Mouse (Mus musculus) embryo, embryonic 11 days (tissue): ENCODE results near the gene Pla2g7.
A peak's percentile ranks its signal among the peaks of the same experiment; 100 is the strongest.

Experiments used
- DNase-seq: peaks from one replicate; pipeline ENCODE4 v3.0.0-alpha.2; 2015

The Pla2g7 gene

DNA sequence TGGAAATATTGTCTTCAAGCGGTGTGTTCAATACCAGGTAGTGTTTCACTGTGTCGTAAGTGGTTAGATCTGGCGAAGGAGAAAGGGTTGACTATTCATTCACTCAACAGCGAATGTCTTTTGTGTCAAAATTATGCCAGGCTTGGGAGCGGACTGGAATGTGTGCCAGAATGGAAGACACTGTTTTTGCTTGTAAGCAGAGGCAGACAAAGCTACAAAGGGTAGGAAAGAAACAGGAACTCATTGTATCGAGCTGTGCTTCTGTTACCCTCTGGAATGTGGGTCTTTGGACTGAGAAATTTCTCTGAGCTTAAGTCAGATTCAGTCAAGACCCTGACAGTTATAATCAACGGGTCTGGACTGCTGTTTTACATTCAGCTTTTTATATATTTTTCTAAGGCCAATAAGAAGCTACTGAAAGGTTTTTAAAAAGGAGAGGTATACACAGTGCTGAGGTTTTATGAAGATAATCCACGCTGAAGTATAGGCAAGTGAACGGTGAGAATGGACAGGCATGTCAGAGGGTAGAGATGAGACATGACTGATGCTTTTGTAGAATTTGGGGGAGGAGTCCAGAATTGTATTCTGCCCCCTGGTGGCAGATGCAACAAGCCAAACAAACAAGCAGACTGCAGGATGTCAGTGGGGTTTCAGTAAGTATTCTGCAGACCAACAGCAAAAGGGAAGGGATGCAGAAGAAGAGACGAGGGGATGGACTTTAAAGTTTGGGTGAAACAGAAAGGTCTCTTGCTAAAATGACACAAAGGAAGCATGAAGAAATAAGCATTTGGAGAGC, 81.9 kb downstream of the Pla2g7 start:
- DNase-seq, result peak; percentile 16

DNA sequence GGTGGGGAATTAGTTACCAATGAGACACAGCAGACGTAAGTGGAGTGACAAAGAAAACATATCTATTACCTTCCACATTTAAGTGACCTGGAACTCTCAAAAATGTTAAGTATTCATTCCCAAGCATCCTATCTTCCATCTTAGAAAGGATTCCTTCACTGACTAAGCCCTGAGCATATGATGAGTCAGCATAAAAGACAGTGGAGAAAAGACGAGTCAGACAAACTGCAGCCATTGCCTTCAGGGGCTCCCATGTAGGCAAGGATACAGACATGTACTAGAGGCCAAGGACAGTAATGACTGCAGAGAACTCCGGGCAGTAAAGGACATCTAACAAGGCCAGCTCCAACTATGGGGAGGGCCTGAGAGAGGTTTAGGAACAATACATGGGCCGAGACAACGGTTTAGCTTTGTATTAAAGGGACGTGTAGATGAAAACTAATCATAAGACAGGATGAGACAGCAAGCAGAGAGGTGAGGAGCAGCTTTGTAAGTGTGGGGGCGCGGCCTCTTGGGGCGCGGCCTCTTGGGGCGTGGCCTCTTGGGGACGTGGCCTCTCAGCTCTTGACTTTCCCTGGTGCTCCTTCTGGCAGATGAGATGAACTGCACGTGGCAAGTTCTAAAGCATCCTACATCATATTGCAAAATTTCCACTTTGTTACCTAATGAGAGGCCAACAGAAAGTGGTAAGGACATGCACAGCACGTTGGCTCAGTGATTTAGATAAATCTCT, 83.6 kb downstream of the Pla2g7 start:
- no peak for DNase-seq
